In the genomic region with DNA sequence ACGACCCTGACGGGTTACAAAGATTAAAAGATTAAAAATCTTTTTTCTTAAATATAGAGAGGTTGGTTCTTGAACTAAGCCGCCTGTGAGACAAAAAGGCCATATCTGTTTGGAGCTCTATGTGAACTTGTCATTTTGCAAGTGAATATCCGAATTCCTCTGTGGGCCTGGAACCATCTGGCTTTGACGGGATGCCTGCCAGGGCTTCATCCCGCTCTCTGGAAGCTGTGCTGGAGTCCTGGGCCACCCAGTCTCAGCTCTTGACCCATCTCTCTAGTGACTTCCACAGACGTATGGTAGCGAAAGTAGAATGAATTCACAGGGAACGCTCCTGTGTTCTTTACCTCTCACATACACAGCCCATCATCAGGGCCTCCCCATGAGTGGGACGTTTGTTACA, we compare ENCODE assay signal across 16 mouse cellular contexts. TPM values are rescaled to one million over a fixed set of nuclear protein-coding genes. Genes with fewer than 3 reads are reported as not detected.
DNase-seq lines count a peak whose midpoint lies in the region; ATAC-seq and TF ChIP-seq lines count a peak whose summit lies in the region.
"Had no signal": no experiment of that assay in that cellular context is flagged by ENCODE, and none has a peak within 500 bp of the region (broad histone marks: within the 10 kb centered on the region; RNA-seq: fewer than 3 reads in every experiment).

No protein-coding gene starts in this region.

- no peaks in the 10 kb centered on the region for H3K9me3 ChIP-seq in heart, embryonic 10.5 days
- no peaks in the 10 kb centered on the region for H3K9me3 ChIP-seq in lung, embryonic 14.5 days (ENCODE audit: low read depth, low read length)
- H3K9me3 ChIP-seq: embryonic facial prominence, embryonic 10.5 days; forebrain, embryonic 13.5 days; hindbrain, embryonic 15.5 days had no signal

- no peak overlapping the region for H3K4me2 ChIP-seq in lung, embryonic 14.5 days
- H3K4me2 ChIP-seq: forebrain, embryonic 13.5 days; hindbrain, embryonic 15.5 days had no signal

- TF ChIP-seq CTCF in lung, embryonic 14.5 days (IDR thresholded peaks at IDR 0.05; ENCODE audit: low read depth), result no peak

- no peak overlapping the region for H3K4me3 ChIP-seq in heart, embryonic 10.5 days
- no peak overlapping the region for H3K4me3 ChIP-seq in lung, embryonic 14.5 days (ENCODE audit: low read depth, low read length)
- H3K4me3 ChIP-seq: embryonic facial prominence, embryonic 10.5 days; forebrain, embryonic 13.5 days; hindbrain, embryonic 15.5 days had no signal

- H3K9ac ChIP-seq in lung, embryonic 14.5 days, result no peak overlapping the region
- H3K9ac ChIP-seq: forebrain, embryonic 13.5 days; forebrain, postnatal 0 days; hindbrain, embryonic 15.5 days had no signal

- no peaks in the 10 kb centered on the region for H3K36me3 ChIP-seq in heart, embryonic 10.5 days
- H3K36me3 ChIP-seq in lung, embryonic 14.5 days (ENCODE audit: insufficient read depth), result no peaks in the 10 kb centered on the region
- H3K36me3 ChIP-seq: embryonic facial prominence, embryonic 10.5 days; hindbrain, embryonic 15.5 days had no signal

- H3K27me3 ChIP-seq in heart, embryonic 10.5 days (ENCODE audit: insufficient read depth, poor library complexity, severe bottlenecking), result peaks cover 7% of the 10 kb centered on the region; the same call in 1 of the 2 replicates
- H3K27me3 ChIP-seq in lung, embryonic 14.5 days (ENCODE audit: insufficient read depth, low read length), result no peaks in the 10 kb centered on the region
- H3K27me3 ChIP-seq: CH12.LX; forebrain, embryonic 13.5 days; Patski had no signal

- intact Hi-C loops in heart, postnatal 10 days (cut with DNase I), result loop anchor here (1.0 to 10.0 kb wide), 3 partner anchors 79 to 1441 kb away; no protein-coding TSS in a partner anchor

- H3K27ac ChIP-seq in heart, embryonic 10.5 days, result no peak overlapping the region
- no peak overlapping the region for H3K27ac ChIP-seq in lung, embryonic 14.5 days (ENCODE audit: low read depth)
- H3K27ac ChIP-seq: embryonic facial prominence, embryonic 10.5 days; forebrain, embryonic 13.5 days; hindbrain, embryonic 15.5 days had no signal

- no peak for ATAC-seq in lung, embryonic 14.5 days (ENCODE audit: insufficient read depth)
- ATAC-seq: activated CD4-positive, CD25-positive, alpha-beta regulatory T cell, adult 4 months; forebrain, embryonic 13.5 days; forebrain, postnatal 0 days; intestine, embryonic 16.5 days; Patski had no signal

- 73% methylated on average over 10 of the region's 10 CpGs for WGBS in heart, embryonic 10.5 days
- WGBS in lung, embryonic 14.5 days, result 51% methylated on average over 10 of the region's 10 CpGs

- DNase-seq in cerebellum, postnatal 14 days, result peak; percentile 34 to 53
- DNase-seq in cerebellum, postnatal 4 days (ENCODE audit: low spot score in 2 of 2), result no peak
- DNase-seq in heart, postnatal 10 days, result peak; percentile 31 to 46
- DNase-seq in heart, embryonic 10.5 days (ENCODE audit: low spot score), result no peak
- DNase-seq in lung, embryonic 14.5 days, result peak; percentile 67
- DNase-seq in lung, postnatal 25 days (ENCODE audit: low spot score), result no peak
- DNase-seq: adrenal gland, postnatal 14 days; forebrain, postnatal 0 days; gastrocnemius, postnatal 14 days had no signal

- peaks cover 4% of the 10 kb centered on the region; the same call in 1 of the 2 replicates for H3K4me1 ChIP-seq in heart, embryonic 10.5 days
- peaks cover 6% of the 10 kb centered on the region; the same call in 1 of the 2 replicates for H3K4me1 ChIP-seq in lung, embryonic 14.5 days (ENCODE audit: insufficient read depth)

RNA-seq across cellular contexts. Expression of a gene that starts 27.9 kb away (rescaled TPM):
- total RNA-seq in heart, postnatal 10 days (2021), result 1 to 10 TPM; 2.8 to 3.9 TPM
- 0.25 and 0.26 TPM in 2 replicates for polyA plus RNA-seq in heart, embryonic 10.5 days (2016; fragmentation: Nextera tagmentation; extraction: Ambion mirVana)
- 1.4 and 2.1 TPM in 2 replicates for polyA plus RNA-seq in lung, embryonic 14.5 days (2014; fragmentation: Nextera tagmentation; extraction: Ambion mirVana)

Comparison
In these comparisons a context has a peak if more than half of its experiments do, and no peak if none do; other contexts are left out.
1. DNase-seq: peak in cerebellum, postnatal 14 days (2 of 2), heart, postnatal 10 days (2 of 2) and lung, embryonic 14.5 days (single experiment); none in cerebellum, postnatal 4 days (0 of 2), heart, embryonic 10.5 days (single experiment) and lung, postnatal 25 days (single experiment).